Mouse (Mus musculus) lung, embryonic 15.5 days (tissue): ENCODE data around the gene 4921536K21Rik. TPM values are rescaled to one million over a fixed set of nuclear protein-coding genes. Genes with fewer than 3 reads are reported as not detected.

Experiments
- ATAC-seq: fragments of 200-750 bp; cut with Nextera tagmentation; 2 replicates; pipeline ENCODE4 v1.8.0; 2017; ENCODE audit warnings: moderate number of reproducible peaks, borderline replicate concordance; ENCODE audit not compliant: low FRiP score, low TSS enrichment; ENCODE audit errors: extremely low read depth
- H3K27ac ChIP-seq: fragments of 300-500 bp; sonication (generic); 2 replicates; pipeline ENCODE4 v1.5.1; 2015; ENCODE audit warnings: moderate library complexity, mild to moderate bottlenecking, inconsistent platforms
- H3K27me3 ChIP-seq: fragments of 300-500 bp; sonication (generic); 2 replicates; pipeline ENCODE4 v1.6.1; 2015; ENCODE audit warnings: inconsistent platforms
- H3K36me3 ChIP-seq: fragments of 300-500 bp; sonication (generic); 2 replicates; pipeline ENCODE4 v1.6.1; 2015; ENCODE audit warnings: inconsistent platforms
- H3K4me1 ChIP-seq: fragments of 300-500 bp; sonication (generic); 2 replicates; pipeline ENCODE4 v1.6.1; 2015; ENCODE audit warnings: inconsistent platforms
- H3K4me2 ChIP-seq: fragments of 300-500 bp; sonication (generic); 2 replicates; pipeline ENCODE4 v1.6.1; 2015; ENCODE audit warnings: inconsistent platforms, mild to moderate bottlenecking, moderate library complexity
- H3K4me3 ChIP-seq: fragments of 300-500 bp; sonication (generic); 2 replicates; pipeline ENCODE4 v1.5.1; 2015; ENCODE audit warnings: mild to moderate bottlenecking, inconsistent platforms
- H3K9ac ChIP-seq: fragments of 300-500 bp; sonication (generic); 2 replicates; pipeline ENCODE4 v1.6.1; 2015; ENCODE audit warnings: inconsistent platforms
- H3K9me3 ChIP-seq: fragments of 300-500 bp; sonication (generic); 2 replicates; pipeline ENCODE4 v1.6.1; 2016; ENCODE audit warnings: inconsistent platforms
- WGBS: fragments of 180-500 bp; shearing (Covaris S2); methylation state at CpG from one replicate; pipeline ENCODE4 v1.1.7; 2015; 5-methylcytosine and 5-hydroxymethylcytosine counted together
- polyA plus RNA-seq: library from polyadenylated mRNA; unstranded; fragments of >200 nt; fragmentation: Nextera tagmentation; extraction: Ambion mirVana; gene quantifications from 2 replicates; pipeline ENCODE4 v1.2.1, GENCODE M21; 2015

Gene 4921536K21Rik
- polyA plus RNA-seq, 1 experiment from 2014 or later, result 0.37 TPM

GRCm38 (mm10) chr11:3876419-3876818 lies 18.5 kb downstream of the 4921536K21Rik start:
- Histone ChIP-seq H3K9ac (no peak overlapping the region), H3K4me2 (no peak overlapping the region), H3K4me3 (no peak overlapping the region), H3K9me3 (no peaks in the 10 kb centered on the region), H3K4me1 (no peaks in the 10 kb centered on the region), H3K27ac (no peak overlapping the region), H3K27me3 (no peaks in the 10 kb centered on the region), H3K36me3 (no peaks in the 10 kb centered on the region)
- 74% methylated on average over 6 of the region's 6 CpGs for WGBS
- ATAC-seq, result no peak

GRCm38 (mm10) chr11:3864343-3864742 lies 30.6 kb downstream of the 4921536K21Rik start:
- H3K36me3 ChIP-seq, result no peaks in the 10 kb centered on the region
- 39% methylated on average over 6 of the region's 6 CpGs for WGBS
- ATAC-seq, result no peak
- H3K9ac ChIP-seq, result no peak overlapping the region
- H3K9me3 ChIP-seq, result no peaks in the 10 kb centered on the region
- H3K4me3 ChIP-seq, result peak overlapping the region; percentile 46
- peak overlapping the region; percentile 90 for H3K4me2 ChIP-seq
- peaks cover 13% of the 10 kb centered on the region for H3K4me1 ChIP-seq
- peaks cover 23% of the 10 kb centered on the region for H3K27me3 ChIP-seq
- no peak overlapping the region for H3K27ac ChIP-seq

- Histone ChIP-seq H3K9ac (peak within 1 kb of the TSS; percentile 41; the same call in 1 of the 2 replicates), H3K27ac (no peak within 1 kb of the TSS), H3K27me3 (peaks cover 23% of the 10 kb centered on the region), H3K9me3 (no peaks in the 10 kb centered on the region), H3K4me2 (peak within 1 kb of the TSS; percentile 90), H3K4me3 (peak within 1 kb of the TSS; percentile 46), H3K36me3 (no peaks in the 10 kb centered on the region), H3K4me1 (peaks cover 13% of the 10 kb centered on the region)
- ATAC-seq, result peak; percentile 97
- 3% methylated on average over 53 of the region's 58 CpGs for WGBS
Measured at GRCm38 (mm10) chr11:3863454-3864112, 31.3 kb downstream of the 4921536K21Rik start, which contains the start of gene Osbp2. Gene Osbp2 (minus strand): TSS chr11:3863903.

GRCm38 (mm10) chr11:3862661-3863453 lies 32.0 kb downstream of the 4921536K21Rik start:
- Histone ChIP-seq H3K4me3 (peak overlapping the region; percentile 46), H3K27me3 (peaks cover 23% of the 10 kb centered on the region), H3K36me3 (no peaks in the 10 kb centered on the region), H3K9ac (no peak overlapping the region), H3K4me1 (peaks cover 13% of the 10 kb centered on the region), H3K4me2 (peak overlapping the region; percentile 90), H3K9me3 (no peaks in the 10 kb centered on the region), H3K27ac (no peak overlapping the region)
- 66% methylated on average over 19 of the region's 19 CpGs for WGBS
- ATAC-seq, result no peak

DNA sequence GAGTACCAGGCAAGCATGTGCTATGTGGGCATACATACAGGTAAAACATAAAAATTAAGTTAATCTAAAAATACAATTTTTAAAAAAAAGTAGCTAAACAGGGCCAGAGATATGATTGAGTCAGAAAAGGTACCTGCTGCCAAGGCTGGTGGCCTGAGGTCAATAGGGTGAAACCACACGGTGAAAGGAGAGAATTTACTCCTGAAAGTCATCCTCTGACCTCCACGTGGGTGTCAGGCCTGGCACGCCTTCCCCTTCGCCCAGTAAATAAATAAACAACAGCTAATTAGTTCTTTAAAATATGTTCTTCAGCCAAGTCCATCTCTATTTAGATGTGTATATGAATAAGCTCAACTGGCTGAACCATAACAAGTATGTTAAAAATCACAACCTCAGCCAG lies 34.5 kb downstream of the 4921536K21Rik start:
- H3K9me3 ChIP-seq, result no peaks in the 10 kb centered on the region
- 47% methylated on average over 4 of the region's 4 CpGs for WGBS
- H3K27ac ChIP-seq, result no peak overlapping the region
- H3K4me3 ChIP-seq, result no peak overlapping the region
- H3K36me3 ChIP-seq, result no peaks in the 10 kb centered on the region
- H3K4me2 ChIP-seq, result no peak overlapping the region
- H3K4me1 ChIP-seq, result peaks cover 13% of the 10 kb centered on the region
- H3K9ac ChIP-seq, result no peak overlapping the region
- H3K27me3 ChIP-seq, result peaks cover 19% of the 10 kb centered on the region
- ATAC-seq, result no peak

GRCm38 (mm10) chr11:3859778-3860177 lies 35.1 kb downstream of the 4921536K21Rik start:
- H3K4me1 ChIP-seq, result peaks cover 13% of the 10 kb centered on the region
- WGBS, result 89% methylated on average over 4 of the region's 4 CpGs
- no peak overlapping the region for H3K9ac ChIP-seq
- H3K4me2 ChIP-seq, result no peak overlapping the region
- no peak for ATAC-seq
- H3K36me3 ChIP-seq, result no peaks in the 10 kb centered on the region
- no peak overlapping the region for H3K27ac ChIP-seq
- H3K27me3 ChIP-seq, result peaks cover 17% of the 10 kb centered on the region
- H3K9me3 ChIP-seq, result no peaks in the 10 kb centered on the region
- no peak overlapping the region for H3K4me3 ChIP-seq

DNA sequence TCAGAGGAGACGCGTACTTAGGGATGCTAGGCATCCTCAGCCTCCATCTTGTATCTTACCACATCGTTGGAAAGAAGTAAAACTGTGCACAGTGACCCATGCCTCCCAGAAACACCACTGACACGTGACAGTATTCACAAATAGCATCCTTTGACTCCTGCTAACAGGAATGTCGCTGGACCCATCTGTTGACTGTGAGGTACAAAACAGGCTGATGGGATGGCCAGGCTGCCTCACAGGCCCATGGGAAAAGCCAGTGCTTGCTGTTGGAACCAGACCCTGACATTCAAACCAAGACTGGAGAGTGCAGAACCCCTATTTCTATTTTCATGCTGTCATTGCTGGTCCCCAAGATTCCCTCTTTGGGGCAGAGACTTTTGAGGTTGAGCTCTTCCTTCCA lies 37.0 kb downstream of the 4921536K21Rik start:
- WGBS, result 70% methylated on average over 5 of the region's 5 CpGs
- no peaks in the 10 kb centered on the region for H3K4me1 ChIP-seq
- no peak overlapping the region for H3K9ac ChIP-seq
- no peaks in the 10 kb centered on the region for H3K9me3 ChIP-seq
- H3K4me2 ChIP-seq, result no peak overlapping the region
- H3K36me3 ChIP-seq, result no peaks in the 10 kb centered on the region
- no peak overlapping the region for H3K27ac ChIP-seq
- no peak for ATAC-seq
- H3K4me3 ChIP-seq, result no peak overlapping the region
- peaks cover 8% of the 10 kb centered on the region for H3K27me3 ChIP-seq

- no peak for ATAC-seq
- Histone ChIP-seq H3K4me3 (no peak overlapping the region), H3K27me3 (no peaks in the 10 kb centered on the region), H3K27ac (no peak overlapping the region), H3K36me3 (no peaks in the 10 kb centered on the region), H3K9ac (no peak overlapping the region), H3K9me3 (no peaks in the 10 kb centered on the region), H3K4me1 (no peaks in the 10 kb centered on the region), H3K4me2 (no peak overlapping the region)
- 84% methylated on average over 5 of the region's 5 CpGs for WGBS
Measured at GRCm38 (mm10) chr11:3855846-3856245, 39.1 kb downstream of the 4921536K21Rik start.

- 85% methylated on average over 3 of the region's 3 CpGs for WGBS
- Histone ChIP-seq H3K4me1 (no peaks in the 10 kb centered on the region), H3K27me3 (no peaks in the 10 kb centered on the region), H3K9me3 (no peaks in the 10 kb centered on the region), H3K4me2 (no peak overlapping the region), H3K27ac (no peak overlapping the region), H3K4me3 (no peak overlapping the region), H3K9ac (no peak overlapping the region), H3K36me3 (no peaks in the 10 kb centered on the region)
- ATAC-seq, result no peak
Measured at GRCm38 (mm10) chr11:3854156-3854555, 40.7 kb downstream of the 4921536K21Rik start.

GRCm38 (mm10) chr11:3853481-3854034 lies 41.3 kb downstream of the 4921536K21Rik start:
- no peak overlapping the region for H3K9ac ChIP-seq
- ATAC-seq, result no peak
- no peaks in the 10 kb centered on the region for H3K36me3 ChIP-seq
- H3K4me2 ChIP-seq, result no peak overlapping the region
- H3K4me3 ChIP-seq, result no peak overlapping the region
- H3K9me3 ChIP-seq, result no peaks in the 10 kb centered on the region
- H3K4me1 ChIP-seq, result no peaks in the 10 kb centered on the region
- H3K27ac ChIP-seq, result no peak overlapping the region
- 51% methylated on average over 5 of the region's 5 CpGs for WGBS
- no peaks in the 10 kb centered on the region for H3K27me3 ChIP-seq

- H3K4me2 ChIP-seq, result no peak overlapping the region
- H3K4me1 ChIP-seq, result no peaks in the 10 kb centered on the region
- H3K4me3 ChIP-seq, result no peak overlapping the region
- no peak overlapping the region for H3K9ac ChIP-seq
- no peak overlapping the region for H3K27ac ChIP-seq
- H3K27me3 ChIP-seq, result no peaks in the 10 kb centered on the region
- H3K9me3 ChIP-seq, result no peaks in the 10 kb centered on the region
- 92% methylated on average over 10 of the region's 10 CpGs for WGBS
- no peak for ATAC-seq
- H3K36me3 ChIP-seq, result no peaks in the 10 kb centered on the region
Measured at GRCm38 (mm10) chr11:3853031-3853430, 41.9 kb downstream of the 4921536K21Rik start.

- Histone ChIP-seq H3K27me3 (no peaks in the 10 kb centered on the region), H3K9me3 (no peaks in the 10 kb centered on the region), H3K4me1 (no peaks in the 10 kb centered on the region), H3K9ac (no peak overlapping the region), H3K4me2 (no peak overlapping the region), H3K4me3 (no peak overlapping the region), H3K36me3 (no peaks in the 10 kb centered on the region), H3K27ac (no peak overlapping the region)
- 68% methylated on average over 4 of the region's 4 CpGs for WGBS
- ATAC-seq, result no peak
Measured at GRCm38 (mm10) chr11:3851872-3852271, 43.0 kb downstream of the 4921536K21Rik start.
